Mouse (Mus musculus): ENCODE measurements at regions not wholly inside any gene's neighbourhood (a gene's known extent, or its start where the extent isn't known, plus 50 kb on each side); places are given as distances from the start of the nearest gene placed in this dataset.

- TF ChIP-seq CTCF (IDR thresholded peaks at IDR 0.05; ENCODE audit: insufficient read depth, low read depth, low read length) (no peak), POLR2A (IDR thresholded peaks at IDR 0.05; ENCODE audit: insufficient read depth, low read depth, low read length) (no peak)
Measured at GRCm38 (mm10) chr5:52243931-52244330, 53.6 kb upstream of the Dhx15 start.

Data from olfactory bulb, adult 2 months (tissue).